8 mouse cellular contexts compared by ENCODE assay signal in the genomic region with DNA sequence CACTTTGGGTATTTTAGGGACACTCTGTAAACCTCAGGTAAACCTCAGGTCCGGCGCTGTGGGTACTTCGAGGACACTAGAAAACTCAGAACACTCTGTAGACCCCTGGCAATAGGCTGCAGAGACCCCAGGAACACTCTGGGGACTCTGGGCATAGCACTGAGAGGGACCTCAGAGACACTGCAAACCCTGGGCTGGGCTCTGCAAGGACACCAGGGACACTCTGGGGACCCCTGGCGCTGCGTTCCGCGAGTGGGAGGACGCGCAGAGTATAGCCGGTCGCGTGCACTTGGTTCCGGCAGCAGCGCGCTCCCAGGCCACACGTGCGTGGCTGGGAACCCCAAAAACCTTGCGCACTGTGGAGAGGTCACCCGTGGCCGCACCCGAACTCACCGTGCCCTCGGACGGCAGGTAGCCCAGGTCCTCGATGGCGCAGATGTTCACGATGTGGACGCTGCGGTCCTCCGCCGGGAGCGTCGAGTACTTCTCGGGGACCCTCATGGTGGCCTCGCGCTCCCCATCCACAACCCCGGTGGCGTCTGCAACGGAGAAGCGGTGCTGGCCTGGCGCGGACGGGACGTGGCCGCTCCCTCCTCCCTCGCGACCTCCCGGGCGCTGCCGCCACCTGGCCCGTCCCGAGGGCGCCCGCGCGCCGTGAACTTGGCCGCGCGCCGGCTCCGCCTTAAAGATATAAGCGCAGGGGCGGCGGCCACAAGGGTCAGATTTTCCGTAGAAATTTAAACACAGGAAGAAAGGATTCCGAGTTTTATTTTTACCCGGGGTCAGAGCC.
DNase-seq lines count a peak whose midpoint lies in the region; ATAC-seq and TF ChIP-seq lines count a peak whose summit lies in the region.

No protein-coding gene starts in this region.

- H3K4me3 ChIP-seq in heart, embryonic 11.5 days (ENCODE audit: low read depth, low read length), result peak overlapping the region; percentile 45
- H3K4me3 ChIP-seq in brown adipose tissue, adult 24 weeks (ENCODE audit: insufficient read depth, low read depth, low read length), result peak overlapping the region; percentile 82
- H3K4me3 ChIP-seq in heart, embryonic 16.5 days (ENCODE audit: low read length), result peak overlapping the region; percentile 58
- peak overlapping the region; percentile 45 for H3K4me3 ChIP-seq in limb, embryonic 12.5 days (replicated peaks)
- peak overlapping the region; percentile 42 for H3K4me3 ChIP-seq in midbrain, postnatal 0 days (ENCODE audit: low read depth, low read length)

- H3K27ac ChIP-seq in heart, embryonic 11.5 days (ENCODE audit: low read depth, low read length), result no peak overlapping the region
- H3K27ac ChIP-seq in brown adipose tissue, adult 24 weeks (replicated peaks; ENCODE audit: low read depth, low read length), result peak overlapping the region; percentile 55
- no peak overlapping the region for H3K27ac ChIP-seq in heart, embryonic 16.5 days (ENCODE audit: low read length)
- H3K27ac ChIP-seq in limb, embryonic 12.5 days, result no peak overlapping the region
- H3K27ac ChIP-seq in midbrain, postnatal 0 days (ENCODE audit: low read depth, low read length), result no peak overlapping the region

- no peak for DNase-seq in heart, adult 9 months (ENCODE audit: low spot score in 2 of 2)
- no peak for DNase-seq in midbrain, postnatal 0 days (ENCODE audit: low spot score)
- no peak for DNase-seq in layer of hippocampus, postnatal 36 days
- DNase-seq in thymus, adult 18-20 months, result no peak

- no peaks in the 10 kb centered on the region for H3K9me3 ChIP-seq in heart, embryonic 11.5 days (replicated peaks; ENCODE audit: control insufficient read depth, low read length)
- no peaks in the 10 kb centered on the region for H3K9me3 ChIP-seq in heart, embryonic 16.5 days (replicated peaks; ENCODE audit: control insufficient read depth, low read length)
- H3K9me3 ChIP-seq in limb, embryonic 12.5 days, result no peaks in the 10 kb centered on the region
- no peaks in the 10 kb centered on the region for H3K9me3 ChIP-seq in midbrain, postnatal 0 days (ENCODE audit: low read length)

- no peak for ATAC-seq in heart, embryonic 11.5 days (replicated peaks; ENCODE audit: insufficient number of reproducible peaks, low FRiP score, low TSS enrichment)
- peak; percentile 23; the same call in 1 of the 2 replicates for ATAC-seq in heart, embryonic 16.5 days (replicated peaks; ENCODE audit: extremely low read depth, insufficient read depth, low FRiP score)
- no peak for ATAC-seq in limb, embryonic 12.5 days (ENCODE audit: insufficient number of reproducible peaks, insufficient read depth, low FRiP score, low TSS enrichment, low read depth)
- ATAC-seq in midbrain, postnatal 0 days (ENCODE audit: low FRiP score), result no peak

- peaks cover 7% of the 10 kb centered on the region for H3K4me1 ChIP-seq in heart, embryonic 11.5 days (ENCODE audit: control insufficient read depth, insufficient read depth, low read length)
- H3K4me1 ChIP-seq in brown adipose tissue, adult 24 weeks (ENCODE audit: control insufficient read depth, insufficient read depth, insufficient read length, low read length), result no peaks in the 10 kb centered on the region
- peaks cover 4% of the 10 kb centered on the region; the same call in 1 of the 2 replicates for H3K4me1 ChIP-seq in heart, embryonic 16.5 days (ENCODE audit: control insufficient read depth, insufficient read depth, low read length)
- H3K4me1 ChIP-seq in limb, embryonic 12.5 days (replicated peaks), result 0 out of 2 replicates have a peak, but pooled peaks cover 4% of the 10 kb centered on the region
- no peaks in the 10 kb centered on the region for H3K4me1 ChIP-seq in midbrain, postnatal 0 days (ENCODE audit: insufficient read depth, low read length)

- WGBS in heart, embryonic 11.5 days (ENCODE audit: insufficient replicate concordance), result 8% methylated on average over 68 of the region's 68 CpGs
- 5% methylated on average over 68 of the region's 68 CpGs for WGBS in heart, embryonic 16.5 days
- 9% methylated on average over 68 of the region's 68 CpGs for WGBS in limb, embryonic 12.5 days
- 10% methylated on average over 61 of the region's 68 CpGs for WGBS in midbrain, postnatal 0 days

- H3K4me2 ChIP-seq in heart, embryonic 11.5 days, result peak overlapping the region; percentile 74
- H3K4me2 ChIP-seq in heart, embryonic 16.5 days (ENCODE audit: low read depth, low read length), result peak overlapping the region; percentile 84
- peak overlapping the region; percentile 81 for H3K4me2 ChIP-seq in limb, embryonic 12.5 days
- peak overlapping the region; percentile 81 for H3K4me2 ChIP-seq in midbrain, postnatal 0 days (ENCODE audit: low read depth, low read length, poor library complexity, severe bottlenecking)

- peak overlapping the region; percentile 54 for H3K9ac ChIP-seq in heart, embryonic 11.5 days (ENCODE audit: low read depth, low read length)
- peak overlapping the region; percentile 62 for H3K9ac ChIP-seq in heart, embryonic 16.5 days (ENCODE audit: low read length)
- H3K9ac ChIP-seq in limb, embryonic 12.5 days (replicated peaks), result peak overlapping the region; percentile 57
- H3K9ac ChIP-seq in midbrain, postnatal 0 days (replicated peaks; ENCODE audit: low read length, poor library complexity, severe bottlenecking), result 0 out of 2 replicates have a peak overlapping the region, but pooled peaks have one; percentile 26

- no peak for TF ChIP-seq CTCF in midbrain, postnatal 0 days (IDR thresholded peaks at IDR 0.05)

- peaks cover 43% of the 10 kb centered on the region for H3K27me3 ChIP-seq in heart, embryonic 11.5 days (ENCODE audit: control insufficient read depth, insufficient read depth, low read length)
- peaks cover 23% of the 10 kb centered on the region for H3K27me3 ChIP-seq in heart, embryonic 16.5 days (ENCODE audit: control insufficient read depth, insufficient read depth, low read length)
- H3K27me3 ChIP-seq in limb, embryonic 12.5 days, result peaks cover 50% of the 10 kb centered on the region
- H3K27me3 ChIP-seq in midbrain, postnatal 0 days (ENCODE audit: insufficient read depth, low read length), result peaks cover 14% of the 10 kb centered on the region; the same call in 1 of the 2 replicates

- H3K36me3 ChIP-seq in heart, embryonic 11.5 days (ENCODE audit: control insufficient read depth, insufficient read depth, low read length), result no peaks in the 10 kb centered on the region
- H3K36me3 ChIP-seq in heart, embryonic 16.5 days (ENCODE audit: control insufficient read depth, insufficient read depth), result no peaks in the 10 kb centered on the region
- no peaks in the 10 kb centered on the region for H3K36me3 ChIP-seq in limb, embryonic 12.5 days
- H3K36me3 ChIP-seq in midbrain, postnatal 0 days (ENCODE audit: insufficient read depth, low read length), result no peaks in the 10 kb centered on the region
